Comparison of ENCODE assay signal across 13 mouse cellular contexts in the genomic region with DNA sequence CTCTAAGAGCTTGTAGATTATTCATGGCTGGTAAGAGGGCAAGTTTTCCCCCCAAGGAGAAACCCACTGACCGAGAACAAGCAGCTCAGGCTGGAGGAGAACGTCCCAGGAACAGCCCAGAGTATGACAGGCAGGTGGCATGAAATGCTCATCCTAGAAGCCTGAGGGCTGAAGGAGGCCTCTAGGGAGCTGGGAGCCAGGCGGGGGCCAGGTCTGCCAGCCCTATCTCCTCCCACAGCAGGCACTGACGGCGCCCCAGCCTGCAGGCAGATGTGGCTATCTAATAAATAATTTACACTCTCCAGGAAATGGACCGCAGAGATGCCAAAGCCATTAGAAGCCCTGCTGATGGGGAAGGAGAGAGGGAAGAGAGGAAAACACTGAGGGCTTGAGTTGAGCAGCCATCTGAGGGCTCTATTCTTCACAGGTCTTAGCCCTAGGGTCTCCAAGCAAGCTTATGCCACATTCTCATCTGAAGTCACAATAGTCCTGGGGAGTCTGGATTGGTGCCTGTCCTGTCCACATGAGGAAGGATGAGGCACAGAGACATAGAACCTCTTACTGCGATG.
DNase-seq lines count a peak whose midpoint lies in the region; ATAC-seq lines count a peak whose summit lies in the region.
"Had no signal": no experiment of that assay in that cellular context is flagged by ENCODE, and none has a peak within 500 bp of the region (broad histone marks: within the 10 kb centered on the region; RNA-seq: fewer than 3 reads in every experiment).

No protein-coding gene starts in this region.

- intact Hi-C loops in heart, postnatal 36 days (cut with DNase I) = no loop called here

- H3K27me3 ChIP-seq in kidney, embryonic 16.5 days (ENCODE audit: insufficient read depth, low read length) = no peaks in the 10 kb centered on the region
- no peaks in the 10 kb centered on the region for H3K27me3 ChIP-seq in embryonic facial prominence, embryonic 14.5 days (replicated peaks; ENCODE audit: control insufficient read depth, insufficient read depth, low read length)
- no peaks in the 10 kb centered on the region for H3K27me3 ChIP-seq in neural tube, embryonic 14.5 days (ENCODE audit: control insufficient read depth, insufficient read depth, low read length)

- H3K4me3 ChIP-seq in kidney, embryonic 16.5 days (ENCODE audit: low read length) = no peak overlapping the region
- H3K4me3 ChIP-seq in embryonic facial prominence, embryonic 14.5 days (ENCODE audit: low read depth, low read length) = no peak overlapping the region
- H3K4me3 ChIP-seq in neural tube, embryonic 14.5 days (ENCODE audit: low read depth, low read length) = no peak overlapping the region
- H3K4me3 ChIP-seq: layer of hippocampus, adult 2 months had no signal

- 0 out of 2 replicates have a peak, but pooled peaks cover 1% of the 10 kb centered on the region for H3K9me3 ChIP-seq in kidney, embryonic 16.5 days (ENCODE audit: low read length)
- no peaks in the 10 kb centered on the region for H3K9me3 ChIP-seq in embryonic facial prominence, embryonic 14.5 days (ENCODE audit: control insufficient read depth, low read length)
- H3K9me3 ChIP-seq in neural tube, embryonic 14.5 days (ENCODE audit: control insufficient read depth, low read length) = no peaks in the 10 kb centered on the region

- no peak overlapping the region for H3K4me2 ChIP-seq in kidney, embryonic 16.5 days (replicated peaks; ENCODE audit: low read depth, low read length)
- H3K4me2 ChIP-seq in embryonic facial prominence, embryonic 14.5 days (ENCODE audit: low read depth, low read length) = no peak overlapping the region
- H3K4me2 ChIP-seq in neural tube, embryonic 14.5 days (ENCODE audit: low read depth, low read length) = no peak overlapping the region

- no peak for DNase-seq in kidney, adult 11 months
- DNase-seq in embryonic facial prominence, embryonic 14.5 days (ENCODE audit: low spot score) = no peak
- no peak for DNase-seq in heart, postnatal 36 days
- DNase-seq in left cerebral cortex, adult 8-10 months (ENCODE audit: low spot score in 2 of 2) = no peak
- DNase-seq: B cell, adult 2 months; heart, postnatal 4 days had no signal

- no peaks in the 10 kb centered on the region for H3K36me3 ChIP-seq in kidney, embryonic 16.5 days (ENCODE audit: insufficient read depth, low read length)
- no peaks in the 10 kb centered on the region for H3K36me3 ChIP-seq in embryonic facial prominence, embryonic 14.5 days (ENCODE audit: control insufficient read depth, insufficient read depth, low read length)
- no peaks in the 10 kb centered on the region for H3K36me3 ChIP-seq in neural tube, embryonic 14.5 days (ENCODE audit: control insufficient read depth, insufficient read depth, low read length)
- H3K36me3 ChIP-seq: G1E had no signal

- peak; percentile 71; the same call in 1 of the 2 replicates for ATAC-seq in kidney, embryonic 16.5 days (ENCODE audit: low FRiP score, low TSS enrichment)
- ATAC-seq in embryonic facial prominence, embryonic 14.5 days (ENCODE audit: low read depth) = peak; percentile 61; the same call in 1 of the 2 replicates
- 0 out of 2 replicates have a peak, but pooled peaks have one; percentile 17 for ATAC-seq in megakaryocyte progenitor cell, adult 5-6 weeks (replicated peaks; ENCODE audit: poor library complexity)
- ATAC-seq in neural tube, embryonic 14.5 days (ENCODE audit: low read depth) = peak; percentile 76
- ATAC-seq in inflammation-experienced regulatory T-cells, adult 6 months = no peak

- peaks cover 14% of the 10 kb centered on the region for H3K4me1 ChIP-seq in kidney, embryonic 16.5 days (ENCODE audit: insufficient read depth, low read length)
- no peaks in the 10 kb centered on the region for H3K4me1 ChIP-seq in embryonic facial prominence, embryonic 14.5 days (ENCODE audit: control insufficient read depth, insufficient read depth, low read length)
- 0 out of 2 replicates have a peak, but pooled peaks cover 7% of the 10 kb centered on the region for H3K4me1 ChIP-seq in neural tube, embryonic 14.5 days (ENCODE audit: control insufficient read depth, insufficient read depth, low read length)

- WGBS in kidney, embryonic 16.5 days = 29% methylated on average over 7 of the region's 7 CpGs
- WGBS in embryonic facial prominence, embryonic 14.5 days = 56% methylated on average over 7 of the region's 7 CpGs
- WGBS in neural tube, embryonic 14.5 days = 30% methylated on average over 7 of the region's 7 CpGs

- no peak overlapping the region for H3K9ac ChIP-seq in kidney, embryonic 16.5 days (replicated peaks; ENCODE audit: low read length)
- H3K9ac ChIP-seq in embryonic facial prominence, embryonic 14.5 days (ENCODE audit: low read depth, low read length) = no peak overlapping the region
- H3K9ac ChIP-seq in neural tube, embryonic 14.5 days (replicated peaks; ENCODE audit: low read depth, low read length) = no peak overlapping the region

- no peak overlapping the region for H3K27ac ChIP-seq in kidney, embryonic 16.5 days (ENCODE audit: low read length)
- no peak overlapping the region for H3K27ac ChIP-seq in embryonic facial prominence, embryonic 14.5 days (replicated peaks; ENCODE audit: low read depth, low read length)
- peak overlapping the region; percentile 65; the same call in 1 of the 2 replicates for H3K27ac ChIP-seq in neural tube, embryonic 14.5 days (ENCODE audit: low read depth, low read length)
- H3K27ac ChIP-seq: layer of hippocampus, adult 2 months; stomach, postnatal 0 days had no signal
